Mouse (Mus musculus) left cerebral cortex, postnatal 36 days (tissue): ENCODE measurements around the gene Slc25a17. TPM values are rescaled to one million over a fixed set of nuclear protein-coding genes. Genes with fewer than 3 reads are reported as not detected.

Experiments used
- DNase-seq, 2 experiments: peaks; one replicate each; pipeline ENCODE4 v3.0.0; 2021 to 2022; ENCODE audit warnings: low spot score in 2 of 2, mixed read lengths in 1 of 2
- intact Hi-C: fragments of 180-260 bp; cut with DNase I; formaldehyde crosslinking; loops from one replicate; pipeline ENCODE4 v1.15.1; 2025
- total RNA-seq, 2 experiments: library from RNA; stranded (reverse); gene quantifications; 2 replicates each; pipeline ENCODE4 v1.2.3; 2021

The Slc25a17 gene
- 10 to 100 TPM; 39.3 to 41.7 TPM for total RNA-seq

GRCm38 (mm10) chr15:81360345-81361021 is at the start of gene Slc25a17:
TSS of gene Slc25a17 (minus strand) at chr15:81360812.
- peak; percentile 90 to 92 for DNase-seq
- intact Hi-C loops: no loop called here

GRCm38 (mm10) chr15:81408199-81408598 is 47.6 kb upstream of the Slc25a17 start, which contains the start of gene Dnajb7:
TSS of gene Dnajb7 (minus strand) at chr15:81408299.
- intact Hi-C loops: no loop called here
- DNase-seq: no peak

GRCm38 (mm10) chr15:81405008-81405407 is 44.4 kb upstream of the Slc25a17 start:
- intact Hi-C loops: no loop called here
- no peak for DNase-seq

GRCm38 (mm10) chr15:81399638-81400315 is 39.2 kb upstream of the Slc25a17 start, which contains the start of the genes St13 and Xpnpep3:
TSS of gene St13 (minus strand) at chr15:81400077.
TSS of gene Xpnpep3 (plus strand) at chr15:81400138.
- intact Hi-C loops: loop anchor here (2.0 to 5.0 kb wide), 2 partner anchors 67 to 188 kb away; partner anchors contain the start of genes Ep300 and Rbx1
- DNase-seq: peak; percentile 96 to 98

- intact Hi-C loops: loop anchor here (2.0 to 5.0 kb wide), 2 partner anchors 68 to 188 kb away; partner anchors contain the start of genes Ep300 and Rbx1
- DNase-seq: no peak
Measured at GRCm38 (mm10) chr15:81399297-81399637, 38.7 kb upstream of the Slc25a17 start.

GRCm38 (mm10) chr15:81398189-81398588 is 37.6 kb upstream of the Slc25a17 start:
- no peak for DNase-seq
- intact Hi-C loops: loop anchor here (2.0 to 5.0 kb wide), 2 partner anchors 69 to 189 kb away; partner anchors contain the start of genes Ep300 and Rbx1

- intact Hi-C loops: no loop called here
- DNase-seq: no peak
Measured at GRCm38 (mm10) chr15:81394211-81394915, 33.8 kb upstream of the Slc25a17 start.

- DNase-seq: peak; percentile 28 to 58
- intact Hi-C loops: no loop called here
Measured at GRCm38 (mm10) chr15:81392997-81393396, 32.4 kb upstream of the Slc25a17 start.

GRCm38 (mm10) chr15:81386327-81386726 is 25.7 kb upstream of the Slc25a17 start:
- intact Hi-C loops: no loop called here
- no peak for DNase-seq

GRCm38 (mm10) chr15:81378845-81379244 is 18.2 kb upstream of the Slc25a17 start:
- intact Hi-C loops: loop anchor here (5.0 kb wide), 1 partner anchor 243 kb away; no protein-coding TSS in a partner anchor

GRCm38 (mm10) chr15:81374621-81375020 is 14.0 kb upstream of the Slc25a17 start:
- no peak for DNase-seq
- intact Hi-C loops: loop anchor here (5.0 kb wide), 1 partner anchor 248 kb away; no protein-coding TSS in a partner anchor

More at GRCm38 (mm10) chr15:81378845-81379244, 18.2 kb upstream of the Slc25a17 start:
- DNase-seq: no peak

GRCm38 (mm10) chr15:81370356-81370755 is 9.7 kb upstream of the Slc25a17 start:
- intact Hi-C loops: no loop called here
- DNase-seq: no peak

- no peak for DNase-seq
- intact Hi-C loops: no loop called here
Measured at GRCm38 (mm10) chr15:81368601-81369000, 8.0 kb upstream of the Slc25a17 start.

GRCm38 (mm10) chr15:81366241-81366640 is 5.6 kb upstream of the Slc25a17 start:
- intact Hi-C loops: no loop called here
- DNase-seq: no peak

- DNase-seq: no peak
- intact Hi-C loops: no loop called here
Measured at GRCm38 (mm10) chr15:81365246-81365645, 4.6 kb upstream of the Slc25a17 start.

GRCm38 (mm10) chr15:81364271-81364670 is 3.7 kb upstream of the Slc25a17 start:
- intact Hi-C loops: no loop called here
- no peak for DNase-seq

GRCm38 (mm10) chr15:81362501-81362900 is 1.9 kb upstream of the Slc25a17 start:
- no peak for DNase-seq
- intact Hi-C loops: no loop called here

- intact Hi-C loops: no loop called here
- DNase-seq: no peak
Measured at GRCm38 (mm10) chr15:81361417-81362015, 904 bp upstream of the Slc25a17 start.

- no peak for DNase-seq
- intact Hi-C loops: no loop called here
Measured at GRCm38 (mm10) chr15:81361022-81361404, 401 bp upstream of the Slc25a17 start.

- intact Hi-C loops: no loop called here
- no peak for DNase-seq
Measured at GRCm38 (mm10) chr15:81359421-81359820, 1.2 kb downstream of the Slc25a17 start.
